Mouse (Mus musculus): Measurements from ENCODE around the gene Mrgprh. TPM values are rescaled to one million over a fixed set of nuclear protein-coding genes. Genes with fewer than 3 reads are reported as not detected.

Mrgprh gene
- polyA plus RNA-seq, 1 experiment from 2014 or later = not detected

DNA sequence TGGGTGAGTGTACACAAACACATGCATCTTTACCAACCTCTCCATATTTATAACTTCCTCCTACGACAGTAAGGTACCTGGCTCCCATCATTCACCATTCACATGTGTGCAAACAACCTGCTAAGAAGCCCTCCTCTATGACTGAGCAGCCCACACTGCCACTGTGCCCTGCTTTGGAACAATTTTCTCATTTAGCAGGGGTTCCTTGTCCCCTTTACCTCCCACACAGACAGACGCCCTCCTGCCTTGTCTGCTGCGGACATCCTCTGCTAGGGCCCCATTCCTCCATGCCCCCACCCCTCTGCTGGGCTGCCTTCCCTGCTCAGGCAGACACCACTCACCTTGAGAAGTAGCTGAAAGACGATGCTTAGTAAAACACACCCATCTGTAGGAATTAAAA is 28.1 kb upstream of the Mrgprh start:
- Histone ChIP-seq H3K9me3 (no peaks in the 10 kb centered on the region), H3K36me3 (no peaks in the 10 kb centered on the region), H3K9ac (no peak overlapping the region), H3K4me1 (peaks cover 12% of the 10 kb centered on the region), H3K4me3 (no peak overlapping the region), H3K4me2 (no peak overlapping the region), H3K27ac (no peak overlapping the region), H3K27me3 (no peaks in the 10 kb centered on the region)
- ATAC-seq (ENCODE audit: borderline replicate concordance, extremely low read depth, low FRiP score, low TSS enrichment) = no peak
- 54% methylated on average over 4 of the region's 4 CpGs for WGBS

- WGBS = 82% methylated on average over 8 of the region's 8 CpGs
- no peak for ATAC-seq (ENCODE audit: borderline replicate concordance, extremely low read depth, low FRiP score, low TSS enrichment)
- H3K27me3 ChIP-seq = no peaks in the 10 kb centered on the region
- H3K9me3 ChIP-seq = no peaks in the 10 kb centered on the region
- no peak overlapping the region for H3K4me3 ChIP-seq
- no peaks in the 10 kb centered on the region for H3K36me3 ChIP-seq
- peaks cover 12% of the 10 kb centered on the region for H3K4me1 ChIP-seq
- H3K4me2 ChIP-seq = no peak overlapping the region
- no peak overlapping the region for H3K27ac ChIP-seq
- no peak overlapping the region for H3K9ac ChIP-seq
Observed at GRCm38 (mm10) chr17:12849778-12850382, 26.0 kb upstream of the Mrgprh start.

DNA sequence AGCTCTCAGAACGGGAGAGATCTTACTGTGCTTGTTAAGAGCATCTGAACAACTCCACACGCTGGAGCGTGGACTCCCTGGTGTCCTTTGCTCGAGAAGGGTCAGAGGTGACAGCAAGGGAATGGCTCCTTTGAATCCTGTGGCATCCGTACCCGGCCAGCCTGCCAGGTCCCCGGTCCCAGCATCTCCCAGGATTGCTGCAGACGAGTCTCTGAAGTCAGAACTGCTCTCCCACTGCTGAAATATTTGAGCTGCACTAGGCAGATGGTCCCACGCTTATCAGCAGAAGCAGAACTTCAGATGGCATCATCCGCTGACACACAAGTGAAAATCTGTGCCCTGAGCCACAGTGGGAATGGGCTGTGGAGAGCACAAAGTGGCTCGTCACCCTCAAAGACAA is 24.1 kb upstream of the Mrgprh start:
- H3K27me3 ChIP-seq = no peaks in the 10 kb centered on the region
- 0 out of 2 replicates have a peak, but pooled peaks cover 2% of the 10 kb centered on the region for H3K4me1 ChIP-seq

GRCm38 (mm10) chr17:12853821-12854220 is 22.0 kb upstream of the Mrgprh start:
- H3K4me3 ChIP-seq = no peak overlapping the region
- H3K4me1 ChIP-seq = no peaks in the 10 kb centered on the region
- H3K36me3 ChIP-seq = no peaks in the 10 kb centered on the region
- no peaks in the 10 kb centered on the region for H3K27me3 ChIP-seq
- H3K9ac ChIP-seq = no peak overlapping the region
- no peaks in the 10 kb centered on the region for H3K9me3 ChIP-seq
- no peak for ATAC-seq (ENCODE audit: borderline replicate concordance, extremely low read depth, low FRiP score, low TSS enrichment)
- WGBS = 77% methylated on average over 2 of the region's 2 CpGs
- no peak overlapping the region for H3K27ac ChIP-seq
- H3K4me2 ChIP-seq = no peak overlapping the region

More for the DNA sequence above, 24.1 kb upstream of the Mrgprh start:
- no peaks in the 10 kb centered on the region for H3K9me3 ChIP-seq
- no peaks in the 10 kb centered on the region for H3K36me3 ChIP-seq
- H3K4me2 ChIP-seq = no peak overlapping the region
- H3K9ac ChIP-seq = no peak overlapping the region
- no peak for ATAC-seq (ENCODE audit: borderline replicate concordance, extremely low read depth, low FRiP score, low TSS enrichment)
- H3K4me3 ChIP-seq = no peak overlapping the region
- 73% methylated on average over 11 of the region's 11 CpGs for WGBS
- no peak overlapping the region for H3K27ac ChIP-seq

DNA sequence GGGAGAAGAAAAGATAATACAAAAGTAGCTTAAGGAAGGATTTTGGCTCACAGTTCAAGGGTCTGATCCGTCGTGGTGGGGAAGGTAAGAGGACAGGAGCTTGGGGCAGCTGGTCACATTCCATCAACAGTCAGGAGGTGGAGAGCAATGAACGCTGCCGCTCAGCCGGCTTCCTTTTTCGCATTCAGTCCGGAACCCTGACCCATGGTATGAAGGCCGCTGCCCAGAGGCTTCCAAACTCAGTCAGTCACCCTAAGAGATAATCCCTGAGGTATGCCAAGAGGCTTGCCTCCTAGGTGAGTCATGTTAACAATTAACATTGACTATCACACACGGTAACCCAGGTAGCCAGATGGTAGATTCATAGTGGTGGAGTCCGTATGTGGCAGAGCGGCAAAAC is 21.4 kb upstream of the Mrgprh start:
- 92% methylated on average over 11 of the region's 11 CpGs for WGBS
- no peak for ATAC-seq (ENCODE audit: borderline replicate concordance, extremely low read depth, low FRiP score, low TSS enrichment)
- no peaks in the 10 kb centered on the region for H3K27me3 ChIP-seq
- no peak overlapping the region for H3K4me2 ChIP-seq
- no peak overlapping the region for H3K27ac ChIP-seq
- H3K9me3 ChIP-seq = no peaks in the 10 kb centered on the region
- no peak overlapping the region for H3K4me3 ChIP-seq
- H3K4me1 ChIP-seq = no peaks in the 10 kb centered on the region
- no peaks in the 10 kb centered on the region for H3K36me3 ChIP-seq
- H3K9ac ChIP-seq = no peak overlapping the region

GRCm38 (mm10) chr17:12857395-12857794 is 18.4 kb upstream of the Mrgprh start:
- H3K4me2 ChIP-seq = no peak overlapping the region
- H3K9me3 ChIP-seq = no peaks in the 10 kb centered on the region
- no peaks in the 10 kb centered on the region for H3K27me3 ChIP-seq
- no peaks in the 10 kb centered on the region for H3K4me1 ChIP-seq
- no peaks in the 10 kb centered on the region for H3K36me3 ChIP-seq
- no peak for ATAC-seq (ENCODE audit: borderline replicate concordance, extremely low read depth, low FRiP score, low TSS enrichment)
- no peak overlapping the region for H3K4me3 ChIP-seq
- no peak overlapping the region for H3K27ac ChIP-seq
- 17% methylated on average over 3 of the region's 3 CpGs for WGBS
- H3K9ac ChIP-seq = no peak overlapping the region

GRCm38 (mm10) chr17:12858072-12858471 is 17.8 kb upstream of the Mrgprh start:
- H3K9me3 ChIP-seq = no peaks in the 10 kb centered on the region
- no peak for ATAC-seq (ENCODE audit: borderline replicate concordance, extremely low read depth, low FRiP score, low TSS enrichment)
- WGBS = 44% methylated on average over 4 of the region's 4 CpGs
- H3K27me3 ChIP-seq = no peaks in the 10 kb centered on the region
- H3K27ac ChIP-seq = no peak overlapping the region
- H3K4me3 ChIP-seq = no peak overlapping the region
- H3K9ac ChIP-seq = no peak overlapping the region
- no peaks in the 10 kb centered on the region for H3K4me1 ChIP-seq
- H3K36me3 ChIP-seq = no peaks in the 10 kb centered on the region
- H3K4me2 ChIP-seq = no peak overlapping the region

- no peak overlapping the region for H3K27ac ChIP-seq
- no peaks in the 10 kb centered on the region for H3K36me3 ChIP-seq
- WGBS = 62% methylated on average over 8 of the region's 8 CpGs
- H3K9me3 ChIP-seq = no peaks in the 10 kb centered on the region
- no peaks in the 10 kb centered on the region for H3K27me3 ChIP-seq
- no peak overlapping the region for H3K9ac ChIP-seq
- H3K4me2 ChIP-seq = no peak overlapping the region
- no peak for ATAC-seq (ENCODE audit: borderline replicate concordance, extremely low read depth, low FRiP score, low TSS enrichment)
- H3K4me3 ChIP-seq = no peak overlapping the region
- H3K4me1 ChIP-seq = no peaks in the 10 kb centered on the region
Observed at GRCm38 (mm10) chr17:12859006-12859520, 16.8 kb upstream of the Mrgprh start.

GRCm38 (mm10) chr17:12864111-12864510 is 11.7 kb upstream of the Mrgprh start:
- Histone ChIP-seq H3K4me1 (peaks cover 6% of the 10 kb centered on the region; the same call in 1 of the 2 replicates), H3K27me3 (no peaks in the 10 kb centered on the region), H3K36me3 (no peaks in the 10 kb centered on the region), H3K9me3 (no peaks in the 10 kb centered on the region), H3K4me2 (no peak overlapping the region), H3K9ac (no peak overlapping the region), H3K4me3 (no peak overlapping the region), H3K27ac (no peak overlapping the region)
- ATAC-seq (ENCODE audit: borderline replicate concordance, extremely low read depth, low FRiP score, low TSS enrichment) = no peak

GRCm38 (mm10) chr17:12865407-12865806 is 10.4 kb upstream of the Mrgprh start:
- Histone ChIP-seq H3K4me2 (no peak overlapping the region), H3K9me3 (no peaks in the 10 kb centered on the region), H3K27ac (no peak overlapping the region), H3K9ac (no peak overlapping the region), H3K27me3 (no peaks in the 10 kb centered on the region), H3K36me3 (no peaks in the 10 kb centered on the region), H3K4me3 (no peak overlapping the region), H3K4me1 (peaks cover 6% of the 10 kb centered on the region; the same call in 1 of the 2 replicates)
- no peak for ATAC-seq (ENCODE audit: borderline replicate concordance, extremely low read depth, low FRiP score, low TSS enrichment)
- WGBS = 62% methylated on average over 3 of the region's 3 CpGs

GRCm38 (mm10) chr17:12866853-12867252 is 9.0 kb upstream of the Mrgprh start:
- ATAC-seq (ENCODE audit: borderline replicate concordance, extremely low read depth, low FRiP score, low TSS enrichment) = no peak
- WGBS = 86% methylated on average over 10 of the region's 10 CpGs
- Histone ChIP-seq H3K27me3 (no peaks in the 10 kb centered on the region; the same call in 1 of the 2 replicates), H3K4me2 (no peak overlapping the region), H3K36me3 (no peaks in the 10 kb centered on the region), H3K27ac (no peak overlapping the region), H3K4me1 (peaks cover 6% of the 10 kb centered on the region; the same call in 1 of the 2 replicates), H3K9ac (no peak overlapping the region), H3K4me3 (no peak overlapping the region), H3K9me3 (no peaks in the 10 kb centered on the region)

DNA sequence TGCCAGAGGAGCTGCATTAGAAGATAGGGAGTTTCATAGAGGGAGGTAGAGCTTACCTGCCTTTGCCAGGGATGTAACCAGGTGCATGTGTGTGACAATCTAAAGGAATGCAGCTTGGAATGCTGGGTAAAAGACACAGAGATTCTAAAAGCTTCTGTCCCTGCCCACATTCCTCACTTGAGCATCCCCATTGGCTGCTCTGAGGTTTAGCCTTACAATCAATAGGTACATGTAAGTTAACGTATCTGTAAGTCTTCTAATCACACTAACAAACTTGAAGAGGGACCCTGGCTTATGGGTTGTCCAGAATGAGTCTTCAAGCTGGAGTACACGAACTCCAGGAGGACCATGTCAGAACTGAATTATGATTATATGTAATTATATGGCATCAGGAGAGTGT is 7.8 kb upstream of the Mrgprh start, which contains the start of gene Mas1:
Mas1 (minus strand) TSS at position 101 of the 400 bp plus-strand sequence.
- Histone ChIP-seq H3K4me1 (peaks cover 6% of the 10 kb centered on the region; the same call in 1 of the 2 replicates), H3K27me3 (no peaks in the 10 kb centered on the region; the same call in 1 of the 2 replicates)
- no peak for ATAC-seq (ENCODE audit: borderline replicate concordance, extremely low read depth, low FRiP score, low TSS enrichment)

More for the DNA sequence above, 7.8 kb upstream of the Mrgprh start, which contains the start of gene Mas1:
- Histone ChIP-seq H3K4me3 (no peak within 1 kb of the TSS), H3K27ac (no peak within 1 kb of the TSS), H3K9ac (no peak within 1 kb of the TSS), H3K4me2 (no peak within 1 kb of the TSS), H3K9me3 (no peaks in the 10 kb centered on the region), H3K36me3 (no peaks in the 10 kb centered on the region)
- 26% methylated on average over 2 of the region's 2 CpGs for WGBS
